Mouse (Mus musculus) Patski (cell line): ENCODE data around the gene Khnyn. TPM values are rescaled to one million over a fixed set of nuclear protein-coding genes. Genes with fewer than 3 reads are reported as not detected.

Experiments
- ATAC-seq: fragments of 100-300 bp; one replicate; pipeline ENCODE4 v1.8.0; 2021
- CTCF ChIA-PET: fragments of 350-600 bp; sonication (Branson Sonifier 250); formaldehyde crosslinking; loops from one replicate; lab custom pipeline; 2022; ENCODE audit warnings: inconsistent platforms; lab: Charles Lee
- POLR2A ChIA-PET: fragments of 350-600 bp; sonication (Branson Sonifier 250); formaldehyde crosslinking; loops from one replicate; lab custom pipeline; 2022; ENCODE audit warnings: antibody characterized with exemption, inconsistent platforms; lab: Charles Lee
- DNase-seq: peaks from one replicate; pipeline ENCODE4 v3.0.0-alpha.2; 2011; ENCODE audit warnings: low read depth, low spot score
- H3K27me3 ChIP-seq: fragments of 371-371 bp; one replicate; pipeline ENCODE4 v1.5.1; 2021
- CTCF ChIP-seq: fragments of 100-300 bp; IDR thresholded peaks from one replicate; pipeline ENCODE4 v1.5.1; 2021
- in situ Hi-C: fragments of 300-500 bp; cut with MboI; formaldehyde crosslinking; loops from 3 replicates; pipeline ENCODE4 v1.11.1; 2018; ENCODE audit warnings: low pct_unique_long_range_greater_than_20kb, mixed read lengths
- polyA plus RNA-seq: library from polyadenylated mRNA; unstranded; gene quantifications from one replicate; pipeline ENCODE4 v1.2.3, GENCODE M21; 2021

Gene Khnyn
- polyA plus RNA-seq, 1 experiment from 2014 or later, result 16.2 TPM

DNA sequence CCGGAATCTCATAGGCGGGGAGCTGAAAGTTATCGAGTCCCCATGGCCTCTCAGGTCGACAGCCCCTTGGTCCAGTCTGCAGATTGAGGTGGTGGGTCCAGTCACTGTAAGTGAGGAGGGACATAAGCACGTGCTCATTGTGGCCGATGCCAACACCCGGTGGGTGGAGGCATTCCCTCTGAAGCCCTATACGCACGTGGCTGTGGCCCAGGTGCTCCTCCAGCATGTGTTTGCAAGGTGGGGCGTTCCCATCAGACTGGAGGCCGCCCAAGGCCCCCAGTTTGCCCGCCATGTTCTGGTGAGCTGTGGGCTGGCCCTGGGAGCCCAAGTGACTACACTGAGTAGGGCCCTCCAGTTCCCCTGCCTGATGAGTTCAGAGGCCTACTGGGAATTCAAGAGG, 12.7 kb upstream of the Khnyn start:
- in situ Hi-C loops, result no loop called here
- ATAC-seq (no peak), DNase-seq (no peak)
- TF ChIP-seq CTCF, result no peak
- peaks cover 40% of the 10 kb centered on the region for H3K27me3 ChIP-seq
- ChIA-PET POLR2A (no interaction called here), CTCF (interaction anchor here (2.8 kb wide), 1 partner anchor 46 kb away, joined by 21 read pairs; no protein-coding TSS in a partner anchor)

DNA sequence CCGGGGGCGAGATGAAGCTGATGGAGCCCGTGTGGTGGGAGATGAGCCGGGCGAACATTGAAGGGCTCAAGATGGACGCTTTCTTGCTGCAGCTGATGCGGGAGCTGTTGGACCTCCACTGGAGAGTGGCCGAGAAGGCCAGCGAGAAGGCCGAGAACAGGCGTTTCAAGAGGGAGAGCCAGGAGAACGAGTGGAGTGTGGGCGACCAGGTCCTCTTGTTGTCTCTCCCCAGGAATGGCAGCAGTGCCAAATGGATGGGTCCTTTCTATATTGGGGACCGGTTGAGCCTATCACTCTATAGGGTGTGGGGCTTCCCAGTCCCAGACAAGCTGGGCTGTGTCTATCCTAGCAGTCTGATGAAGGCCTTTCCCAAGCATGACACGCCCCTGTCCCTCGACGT, 12.2 kb upstream of the Khnyn start:
- CTCF ChIA-PET, result interaction anchor here (1.7 to 2.8 kb wide), 4 partner anchors 8 to 45 kb away, joined by 7 to 21 read pairs (median 12); no protein-coding TSS in a partner anchor
- TF ChIP-seq CTCF, result no peak
- peaks cover 45% of the 10 kb centered on the region for H3K27me3 ChIP-seq
- DNase-seq (no peak), ATAC-seq (no peak)
- POLR2A ChIA-PET, result no interaction called here
- in situ Hi-C loops, result no loop called here

DNA sequence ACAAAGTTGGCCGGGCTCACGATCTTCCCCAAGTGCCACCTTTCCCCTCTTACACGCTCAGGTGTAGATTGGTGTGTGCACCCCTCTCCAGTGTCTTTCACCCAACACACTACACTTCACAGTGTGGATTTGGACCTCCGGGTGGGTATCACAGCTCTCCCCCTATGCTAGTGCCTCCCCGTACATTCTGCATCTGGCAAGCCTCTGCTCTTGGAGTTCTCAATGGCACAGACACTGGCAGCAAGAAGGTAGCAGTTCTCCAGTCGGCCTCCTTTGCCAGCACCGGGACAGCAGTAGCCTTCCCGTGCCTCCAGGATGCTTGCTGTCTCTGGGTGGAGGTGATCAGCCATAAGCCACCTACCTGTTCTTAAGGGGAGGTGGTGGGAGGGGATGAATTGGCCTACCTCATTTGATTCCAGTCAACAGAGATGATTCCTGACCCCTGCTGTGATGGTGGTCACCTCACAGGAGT, 11.5 kb upstream of the Khnyn start:
- no peak for ATAC-seq
- ChIA-PET POLR2A (no interaction called here), CTCF (interaction anchor here (0.9 to 2.8 kb wide), 10 partner anchors 9 to 95 kb away, joined by 3 to 21 read pairs (median 6); partner anchors contain the start of genes Cbln3, Khnyn and Nfatc4)
- no peak for TF ChIP-seq CTCF
- peaks cover 49% of the 10 kb centered on the region for H3K27me3 ChIP-seq
- in situ Hi-C loops, result no loop called here
- no peak for DNase-seq

DNA sequence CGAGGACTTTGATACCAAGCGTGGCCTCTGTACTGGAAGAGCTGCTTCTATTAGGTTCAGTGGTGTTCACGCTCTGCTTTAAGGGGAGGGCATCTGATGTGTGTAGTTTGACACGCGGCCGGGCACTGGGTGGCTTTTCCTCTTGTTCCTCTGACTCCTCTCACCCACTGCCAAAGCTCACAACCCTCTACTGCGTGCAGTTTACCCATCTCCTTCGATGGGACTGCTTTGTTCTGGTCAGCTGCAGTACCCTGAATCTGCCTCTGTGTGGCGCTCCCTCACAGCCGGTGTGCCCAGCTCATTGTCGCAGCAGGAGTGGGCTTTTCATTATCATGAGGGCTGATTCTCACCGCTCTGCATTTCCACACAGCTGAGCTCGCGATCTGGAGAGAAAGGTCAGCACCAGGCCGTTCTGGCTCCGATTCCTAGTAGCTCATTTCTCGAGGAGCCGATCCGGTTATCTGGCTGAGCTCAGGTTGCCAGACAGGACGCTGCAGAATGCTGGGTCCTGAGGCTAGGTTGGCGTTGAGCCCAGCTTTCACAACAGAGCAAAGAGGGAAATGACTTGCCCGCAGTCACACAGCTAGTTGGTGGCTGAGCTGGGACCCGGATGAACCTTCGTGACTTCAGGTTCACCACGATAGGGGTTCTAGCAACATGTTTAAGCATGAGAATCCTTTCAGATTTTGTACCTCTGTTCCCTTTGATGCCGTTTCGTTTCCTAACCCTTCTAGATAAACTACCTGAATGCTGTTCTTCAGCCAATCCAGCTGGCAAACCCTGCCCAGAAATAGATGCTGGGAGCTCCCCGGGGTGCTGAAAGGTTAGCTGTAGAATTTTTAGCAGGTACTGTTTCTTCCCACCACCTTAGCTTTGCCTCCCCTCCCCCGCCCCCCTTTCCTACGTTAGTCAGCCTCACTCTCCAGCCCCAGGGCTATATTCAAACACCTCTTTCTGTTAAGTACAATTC, 10.7 kb upstream of the Khnyn start:
- CTCF ChIA-PET, result interaction anchor here (0.9 to 2.8 kb wide), 12 partner anchors 9 to 96 kb away, joined by 3 to 21 read pairs (median 6); partner anchors contain the start of genes Cbln3, Khnyn and Nfatc4
- no peak for TF ChIP-seq CTCF
- POLR2A ChIA-PET, result interaction anchor here (0.7 kb wide), 1 partner anchor 11 kb away, joined by 3 read pairs; no protein-coding TSS in a partner anchor
- H3K27me3 ChIP-seq, result peaks cover 51% of the 10 kb centered on the region
- in situ Hi-C loops, result no loop called here
- DNase-seq (no peak), ATAC-seq (peak; percentile 63)

DNA sequence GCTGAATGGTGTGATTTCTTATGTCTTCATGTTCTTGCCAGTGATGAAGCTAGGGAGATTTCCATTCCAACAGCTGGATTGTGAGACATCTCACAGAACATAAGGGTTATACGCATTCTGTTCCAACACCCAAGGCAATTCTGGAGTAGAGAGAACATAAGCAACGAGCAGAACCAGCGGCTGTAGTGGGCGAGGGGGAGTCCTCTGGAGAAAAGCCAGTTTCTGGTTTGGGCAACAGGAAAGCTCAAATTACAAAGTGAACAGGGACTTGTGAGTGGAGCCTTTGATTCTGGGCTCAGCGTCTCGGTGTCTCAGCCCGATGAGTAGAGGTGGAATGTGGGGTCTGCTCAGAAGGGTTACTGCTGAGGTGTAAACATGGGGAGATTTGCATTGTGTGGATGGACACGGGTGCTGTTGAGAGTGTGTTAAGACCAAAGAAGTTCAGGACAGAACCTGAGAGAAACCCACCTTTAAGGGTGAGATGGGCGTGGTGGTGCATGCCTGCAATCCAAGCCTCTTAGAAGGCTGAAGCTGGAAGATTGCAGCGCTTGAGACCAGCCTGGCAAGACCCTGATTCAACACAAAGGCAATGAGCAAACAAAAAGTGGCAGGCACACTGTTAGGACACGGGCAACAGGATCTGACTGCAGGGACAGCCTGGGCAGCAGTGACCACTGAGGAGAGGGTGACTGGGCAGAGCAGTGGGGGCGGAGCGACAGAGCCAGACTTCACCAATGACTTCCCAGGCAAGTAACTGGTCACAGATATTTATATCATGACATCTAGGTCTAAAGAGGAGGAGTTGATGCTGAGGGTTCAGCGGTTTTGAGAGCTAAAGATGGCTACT, 7.1 kb upstream of the Khnyn start:
- H3K27me3 ChIP-seq, result peaks cover 34% of the 10 kb centered on the region
- TF ChIP-seq CTCF, result no peak
- in situ Hi-C loops, result no loop called here
- POLR2A ChIA-PET, result no interaction called here
- CTCF ChIA-PET, result interaction anchor here (1.0 to 1.9 kb wide), 2 partner anchors 11 to 12 kb away, joined by 3 to 11 read pairs; no protein-coding TSS in a partner anchor
- DNase-seq, result no peak
- no peak for ATAC-seq

DNA sequence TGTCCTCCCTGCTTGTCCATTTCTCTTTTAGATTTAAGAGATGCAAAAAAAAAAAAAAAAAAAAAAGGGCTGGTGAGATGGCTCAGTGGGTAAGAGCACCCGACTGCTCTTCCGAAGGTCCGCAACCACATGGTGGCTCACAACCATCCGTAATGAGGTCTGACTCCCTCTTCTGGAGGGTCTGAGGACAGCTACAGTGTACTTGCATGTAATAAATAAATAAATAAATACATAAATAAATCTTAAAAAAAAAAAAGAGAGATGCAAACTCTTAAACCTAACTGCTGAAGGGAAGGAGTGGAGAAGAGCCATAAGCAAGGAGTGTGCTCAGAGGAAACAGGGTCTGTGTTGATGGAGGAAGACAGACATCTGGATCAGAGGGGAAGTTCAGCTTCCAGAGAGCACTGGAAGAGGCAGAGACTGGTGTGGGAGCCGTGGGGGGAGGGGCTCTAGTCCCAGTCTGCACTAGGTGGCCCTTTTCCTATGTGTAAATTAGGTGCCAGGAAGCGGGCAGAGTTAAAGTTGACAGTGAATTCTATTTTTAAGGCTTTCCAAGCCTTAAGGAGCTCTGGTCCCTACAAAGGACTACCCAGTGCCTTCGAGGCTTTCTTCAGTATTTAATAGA, 6.3 kb upstream of the Khnyn start:
- CTCF ChIA-PET, result interaction anchor here (1.8 to 2.0 kb wide), 3 partner anchors 10 to 40 kb away, joined by 4 to 11 read pairs (median 10); no protein-coding TSS in a partner anchor
- POLR2A ChIA-PET, result no interaction called here
- ATAC-seq (no peak), DNase-seq (no peak)
- in situ Hi-C loops, result no loop called here
- H3K27me3 ChIP-seq, result peaks cover 33% of the 10 kb centered on the region
- no peak for TF ChIP-seq CTCF

DNA sequence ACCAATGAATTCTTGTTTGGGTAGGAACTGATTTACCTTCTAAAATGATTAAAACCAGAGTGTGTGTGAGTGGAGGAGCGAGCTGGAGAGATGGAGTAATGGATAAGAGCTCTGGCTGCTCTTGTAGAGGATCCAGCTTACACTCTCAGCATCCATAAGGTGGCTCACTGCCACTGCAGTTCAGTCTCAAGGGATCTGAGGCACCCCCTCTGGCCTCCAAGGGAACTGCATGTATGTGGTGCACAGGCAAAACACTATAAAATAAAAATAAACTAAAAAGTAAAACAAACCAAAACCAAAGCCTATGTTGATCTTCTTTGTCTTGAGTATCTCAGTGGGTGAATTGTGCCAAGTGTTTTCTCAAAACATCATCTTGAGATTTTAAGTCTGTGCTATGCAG, 5.1 kb upstream of the Khnyn start:
- in situ Hi-C loops, result no loop called here
- DNase-seq (no peak), ATAC-seq (peak; percentile 75)
- TF ChIP-seq CTCF, result no peak
- POLR2A ChIA-PET, result no interaction called here
- CTCF ChIA-PET, result interaction anchor here (1.8 to 2.0 kb wide), 3 partner anchors 9 to 38 kb away, joined by 4 to 11 read pairs (median 10); no protein-coding TSS in a partner anchor
- peaks cover 33% of the 10 kb centered on the region for H3K27me3 ChIP-seq

DNA sequence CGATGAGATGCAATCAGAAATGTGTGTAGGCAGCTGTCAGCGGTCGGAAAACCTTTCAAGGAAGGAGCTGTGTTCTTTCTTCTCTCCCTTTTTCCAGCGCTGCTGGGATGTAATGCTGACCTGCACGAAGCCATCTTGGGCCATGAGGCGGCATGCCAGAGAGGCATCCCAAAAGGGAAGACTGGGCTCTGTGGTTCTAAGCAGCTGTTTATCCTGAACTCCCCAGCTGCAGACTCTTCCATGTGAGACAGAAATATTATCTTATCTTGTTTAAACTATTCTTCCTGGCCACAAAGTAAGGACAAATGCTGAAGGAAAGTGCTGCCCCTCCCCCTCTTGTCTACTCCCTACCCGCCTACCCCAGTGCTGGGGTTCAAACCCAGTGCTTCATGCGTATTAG, 3.8 kb upstream of the Khnyn start:
- CTCF ChIA-PET, result interaction anchor here (0.6 kb wide), 1 partner anchor 13 kb away, joined by 3 read pairs; no protein-coding TSS in a partner anchor
- no peak for TF ChIP-seq CTCF
- DNase-seq (no peak), ATAC-seq (no peak)
- in situ Hi-C loops, result no loop called here
- POLR2A ChIA-PET, result interaction anchor here (0.7 kb wide), 1 partner anchor 13 kb away, joined by 5 read pairs; no protein-coding TSS in a partner anchor
- peaks cover 24% of the 10 kb centered on the region for H3K27me3 ChIP-seq

DNA sequence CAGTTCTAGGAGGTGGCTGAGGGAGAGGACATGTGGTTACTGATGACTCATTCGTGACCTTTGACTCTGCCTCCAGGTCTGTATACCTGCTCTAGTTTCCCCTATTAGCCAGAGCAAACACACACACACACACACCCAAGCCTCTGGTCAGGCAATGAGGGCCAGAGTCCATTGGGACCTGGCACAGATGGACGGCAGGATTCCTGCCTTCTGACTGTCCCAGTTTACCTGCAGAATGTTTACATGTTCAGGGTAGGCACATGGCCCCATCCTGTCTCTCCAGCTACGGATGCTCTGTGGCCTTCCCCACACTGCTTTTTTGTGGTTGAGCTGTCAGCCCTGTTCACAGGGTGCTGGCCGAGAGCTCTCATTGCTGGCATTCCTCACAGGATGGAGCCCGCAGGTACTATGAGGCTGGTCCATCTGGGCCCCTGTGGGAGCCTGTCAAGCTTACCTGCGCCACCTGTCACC, 2.5 kb upstream of the Khnyn start:
- ATAC-seq (no peak), DNase-seq (no peak)
- CTCF ChIA-PET, result interaction anchor here (1.3 kb wide), 1 partner anchor 8 kb away, joined by 4 read pairs; no protein-coding TSS in a partner anchor
- in situ Hi-C loops, result no loop called here
- POLR2A ChIA-PET, result interaction anchor here (1.3 kb wide), 1 partner anchor 14 kb away, joined by 6 read pairs; no protein-coding TSS in a partner anchor
- H3K27me3 ChIP-seq, result peaks cover 16% of the 10 kb centered on the region
- TF ChIP-seq CTCF, result no peak
